Mouse (Mus musculus) MEL (cell line): Measurements from ENCODE around the gene Fbxl15. TPM values are rescaled to one million over a fixed set of nuclear protein-coding genes. Genes with fewer than 3 reads are reported as not detected.
A peak's percentile ranks its signal among the peaks of the same experiment; 100 is the strongest.

Experiments
- DNase-seq: peaks from one replicate; pipeline ENCODE4 v3.0.0; 2011; ENCODE audit warnings: low read depth, low spot score
- H3K27ac ChIP-seq: 2 replicates; pipeline ENCODE4 v1.5.1; 2012; ENCODE audit warnings: low read depth, mild to moderate bottlenecking, control low read depth, low read length, moderate library complexity; ENCODE audit not compliant: control insufficient read depth
- H3K27me3 ChIP-seq, 2 experiments: fragments of 150-350 bp in 1 of 2; sonication (generic) in 1 of 2; 2 replicates each; pipeline ENCODE4 v1.6.1; 2012; ENCODE audit warnings: low read length in 2 of 2, mild to moderate bottlenecking in 2 of 2, improper control_type of control experiment in 1 of 2, moderate library complexity in 1 of 2; ENCODE audit not compliant: insufficient read depth in 2 of 2, control insufficient read depth in 1 of 2
- H3K36me3 ChIP-seq, 2 experiments: 2 replicates each; pipeline ENCODE4 v1.6.1; 2012 to 2014; ENCODE audit warnings: low read length in 2 of 2, improper control_type of control experiment in 1 of 2, inconsistent platforms in 1 of 2, mild to moderate bottlenecking in 1 of 2; ENCODE audit not compliant: insufficient read depth in 2 of 2, control insufficient read depth in 1 of 2
- H3K4me1 ChIP-seq, 2 experiments: fragments of 150-350 bp in 1 of 2; sonication (generic) in 1 of 2; 2 replicates each; pipeline ENCODE4 v1.6.1; 2012; ENCODE audit warnings: low read length in 2 of 2, improper control_type of control experiment in 1 of 2, mild to moderate bottlenecking in 1 of 2; ENCODE audit not compliant: insufficient read depth in 2 of 2, control insufficient read depth in 1 of 2
- H3K4me3 ChIP-seq, 2 experiments: fragments of 150-350 bp in 1 of 2; sonication (generic) in 1 of 2; 2 replicates each; pipeline ENCODE4 v1.5.1; 2012; ENCODE audit warnings: low read depth in 2 of 2, low read length in 2 of 2, mild to moderate bottlenecking in 2 of 2, moderate library complexity in 2 of 2, control low read depth in 1 of 2, improper control_type of control experiment in 1 of 2; ENCODE audit not compliant: control insufficient read depth in 1 of 2, insufficient read depth in 1 of 2
- H3K79me2 ChIP-seq: 2 replicates; pipeline ENCODE4 v1.6.1; 2012; ENCODE audit warnings: mild to moderate bottlenecking, low read length, moderate library complexity; ENCODE audit not compliant: control insufficient read depth, poor library complexity, insufficient read depth
- H3K9ac ChIP-seq: 2 replicates; pipeline ENCODE4 v1.6.1; 2012; ENCODE audit warnings: low read depth, mild to moderate bottlenecking, control low read depth, low read length, moderate library complexity; ENCODE audit not compliant: control insufficient read depth, poor library complexity, severe bottlenecking
- H3K9me3 ChIP-seq: fragments of 150-350 bp; sonication (generic); replicated peaks from 2 replicates; pipeline ENCODE4 v1.6.1; 2012; ENCODE audit warnings: mild to moderate bottlenecking, low read length, improper control_type of control experiment, moderate library complexity; ENCODE audit not compliant: insufficient read depth
- BHLHE40 ChIP-seq: IDR thresholded peaks from 2 replicates; pipeline ENCODE4 v1.6.1; 2012; ENCODE audit warnings: low read depth, mild to moderate bottlenecking, inconsistent platforms, low read length, improper control_type of control experiment, borderline replicate concordance
- CHD2 ChIP-seq: IDR thresholded peaks from 2 replicates; pipeline ENCODE4 v1.6.1; 2011; ENCODE audit warnings: low read length, improper control_type of control experiment
- CTCF ChIP-seq, 3 experiments: IDR thresholded peaks in 2 of 3; conservative IDR thresholded peaks in 1 of 3; 2 replicates each; pipeline ENCODE4 v1.5.1; 2011 to 2012; ENCODE audit warnings: low read length in 3 of 3, low read depth in 2 of 3, mild to moderate bottlenecking in 2 of 3, improper control_type of control experiment in 1 of 3, inconsistent platforms in 1 of 3, mixed read lengths in 1 of 3, moderate library complexity in 1 of 3; ENCODE audit not compliant: control insufficient read depth in 1 of 3, insufficient read depth in 1 of 3, poor library complexity in 1 of 3, severe bottlenecking in 1 of 3
- HCFC1 ChIP-seq: IDR thresholded peaks from 2 replicates; pipeline ENCODE4 v1.6.1; 2012; ENCODE audit warnings: low read depth, mild to moderate bottlenecking, inconsistent platforms, low read length, improper control_type of control experiment, moderate library complexity
- KAT2A ChIP-seq: conservative IDR thresholded peaks from 2 replicates; pipeline ENCODE4 v1.6.1; 2012; ENCODE audit warnings: low read depth, low read length, improper control_type of control experiment, inconsistent platforms
- MAX ChIP-seq: IDR thresholded peaks from 2 replicates; pipeline ENCODE4 v1.6.1; 2011; ENCODE audit warnings: low read length, improper control_type of control experiment
- MXI1 ChIP-seq: IDR thresholded peaks from 2 replicates; pipeline ENCODE4 v1.6.1; 2011; ENCODE audit warnings: mild to moderate bottlenecking, low read depth, low read length, improper control_type of control experiment
- MYB ChIP-seq: IDR thresholded peaks from 2 replicates; pipeline ENCODE4 v1.6.1; 2011; ENCODE audit warnings: mild to moderate bottlenecking, low read depth, low read length, improper control_type of control experiment
- MYC ChIP-seq: IDR thresholded peaks from 2 replicates; pipeline ENCODE4 v1.6.1; 2011; ENCODE audit warnings: low read depth, mild to moderate bottlenecking, low read length, improper control_type of control experiment, moderate library complexity
- NELFE ChIP-seq: IDR thresholded peaks from 2 replicates; pipeline ENCODE4 v1.6.1; 2011; ENCODE audit warnings: low read depth, low read length, improper control_type of control experiment
- NRF1 ChIP-seq: IDR thresholded peaks from 2 replicates; pipeline ENCODE4 v1.6.1; 2014; ENCODE audit warnings: low read depth, mild to moderate bottlenecking, inconsistent platforms, low read length, improper control_type of control experiment, moderate library complexity; ENCODE audit not compliant: poor library complexity, insufficient read depth, severe bottlenecking
- POLR2AphosphoS2 ChIP-seq: IDR thresholded peaks from 2 replicates; pipeline ENCODE4 v1.6.1; 2011; ENCODE audit warnings: low read length, improper control_type of control experiment
- RAD21 ChIP-seq: IDR thresholded peaks from 2 replicates; pipeline ENCODE4 v1.6.1; 2011; ENCODE audit warnings: mild to moderate bottlenecking, low read depth, low read length, improper control_type of control experiment
- RCOR1 ChIP-seq: IDR thresholded peaks from 2 replicates; pipeline ENCODE4 v1.6.1; 2012; ENCODE audit warnings: low read depth, mild to moderate bottlenecking, inconsistent platforms, low read length, improper control_type of control experiment
- SIN3A ChIP-seq: IDR thresholded peaks from 2 replicates; pipeline ENCODE4 v1.6.1; 2012; ENCODE audit warnings: low read length, improper control_type of control experiment, inconsistent platforms
- SMC3 ChIP-seq: IDR thresholded peaks from 2 replicates; pipeline ENCODE4 v1.6.1; 2011; ENCODE audit warnings: low read depth, low read length, improper control_type of control experiment
- UBTF ChIP-seq: IDR thresholded peaks from 2 replicates; pipeline ENCODE4 v1.6.1; 2012; ENCODE audit warnings: low read depth, mild to moderate bottlenecking, inconsistent platforms, low read length, improper control_type of control experiment, moderate library complexity, borderline replicate concordance; ENCODE audit not compliant: insufficient read depth
- USF1 ChIP-seq: IDR thresholded peaks from 2 replicates; pipeline ENCODE4 v1.6.1; 2014; ENCODE audit warnings: low read depth, mild to moderate bottlenecking, inconsistent platforms, low read length, improper control_type of control experiment, moderate library complexity
- ZC3H11A ChIP-seq: IDR thresholded peaks from 2 replicates; pipeline ENCODE4 v1.6.1; 2012; ENCODE audit warnings: low read depth, mild to moderate bottlenecking, inconsistent platforms, low read length, improper control_type of control experiment
- ZNF384 ChIP-seq: IDR thresholded peaks from 2 replicates; pipeline ENCODE4 v1.6.1; 2012; ENCODE audit warnings: low read depth, mild to moderate bottlenecking, inconsistent platforms, low read length, improper control_type of control experiment
- polyA plus RNA-seq, 2 experiments: library from polyadenylated mRNA; stranded (reverse) in 1 of 2; unstranded in 1 of 2; fragments of >175 nt in 1 of 2; fragments of >200 nt in 1 of 2; gene quantifications; 2 replicates each; pipeline versions ENCODE4 v1.2.1 to v1.2.4; 2012; ENCODE audit warnings: low replicate concordance in 2 of 2, low read depth in 1 of 2; ENCODE audit not compliant: insufficient read length in 2 of 2, insufficient read depth in 1 of 2, missing spikeins in 1 of 2
- total RNA-seq: library from RNA; depleted of rRNA; stranded (reverse); fragments of 300-350 nt; gene quantifications from 2 replicates; pipeline ENCODE4 v1.2.3, GENCODE M21; 2012

Fbxl15 gene
- total and polyA plus RNA-seq, 3 experiments: 12.7 to 13.2 TPM; not detected in 1

- Histone ChIP-seq H3K9ac (no peak overlapping the region), H3K4me1 (peaks cover 3 to 9% of the 10 kb centered on the region in 2 experiments; a peak in 2 of 4 replicates), H3K79me2 (peaks cover 3% of the 10 kb centered on the region; the same call in 1 of the 2 replicates), H3K27ac (no peak overlapping the region), H3K27me3 (no peaks in the 10 kb centered on the region), H3K9me3 (no peaks in the 10 kb centered on the region), H3K4me3 (no peak overlapping the region), H3K36me3 (peaks cover 0 to 6% of the 10 kb centered on the region in 2 experiments; a peak in 2 of 4 replicates)
- no peak for DNase-seq
- no peak for TF ChIP-seq USF1
- TF ChIP-seq KAT2A: no peak
- TF ChIP-seq POLR2AphosphoS2: no peak
- no peak for TF ChIP-seq RCOR1
Observed at GRCm38 (mm10) chr19:46308303-46308702, 19.7 kb upstream of the Fbxl15 start.

GRCm38 (mm10) chr19:46308706-46309435 lies 19.1 kb upstream of the Fbxl15 start:
- Histone ChIP-seq H3K9me3 (no peaks in the 10 kb centered on the region), H3K79me2 (peaks cover 3% of the 10 kb centered on the region; the same call in 1 of the 2 replicates), H3K4me3 (peak overlapping the region; percentile 1 to 39; a peak in 3 of 4 replicates), H3K9ac (peak overlapping the region; percentile 48), H3K4me1 (peaks cover 3 to 6% of the 10 kb centered on the region in 2 experiments; a peak in 3 of 4 replicates), H3K27ac (no peak overlapping the region), H3K36me3 (peaks cover 0 to 4% of the 10 kb centered on the region in 2 experiments; a peak in 2 of 4 replicates), H3K27me3 (no peaks in the 10 kb centered on the region)
- DNase-seq: peak; percentile 91
- TF ChIP-seq ZNF384 (no peak), CHD2 (no peak), ZC3H11A (peak; percentile 48; the same call in 1 of the 2 replicates), HCFC1 (peak; percentile 48; the same call in 1 of the 2 replicates), MYC (peak; percentile 87), NRF1 (peak; percentile 54; the same call in 1 of the 2 replicates), BHLHE40 (0 out of 2 replicates have a peak, but pooled peaks have one; percentile 21), SMC3 (peak; percentile 83), MAX (peak; percentile 81), MYB (no peak), RAD21 (peak; percentile 63), CTCF (IDR thresholded peaks at IDR 0.05 in 2 of 3, conservative IDR thresholded peaks at IDR 0.05 in 1 of 3; ENCODE audit: control insufficient read depth in 1 of 3, insufficient read depth in 1 of 3, low read depth in 2 of 3, low read length in 3 of 3, poor library complexity in 1 of 3, severe bottlenecking in 1 of 3) (peak; percentile 90 to 98 (median 94)), SIN3A (peak; percentile 75; the same call in 1 of the 2 replicates), NELFE (peak; percentile 23; the same call in 1 of the 2 replicates), MXI1 (peak; percentile 91), UBTF (0 out of 2 replicates have a peak, but pooled peaks have one; percentile 54)
